Mouse (Mus musculus): ENCODE measurements around the gene Tubgcp5.

DNA sequence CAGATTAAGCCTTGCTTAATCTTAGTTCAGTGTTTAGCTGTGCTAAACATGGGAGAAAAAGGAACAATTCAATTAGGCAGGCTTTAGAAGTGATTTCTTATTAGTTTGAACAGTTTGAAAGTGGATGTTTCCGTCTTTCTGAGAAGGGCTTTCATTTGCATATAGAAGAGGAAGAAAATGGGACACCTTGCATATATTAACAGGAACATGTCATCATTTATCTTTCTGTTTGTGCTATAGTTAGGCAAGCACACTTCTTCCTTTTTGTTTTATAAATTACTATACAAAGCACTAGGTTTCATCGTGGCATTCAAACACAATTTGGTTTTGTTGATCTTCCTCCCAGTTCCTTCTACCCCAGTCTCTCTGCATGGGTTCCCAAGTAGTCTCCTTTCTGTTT, 63.8 kb downstream of the Tubgcp5 start:
- no peak for TF ChIP-seq POLR2A (IDR thresholded peaks at IDR 0.05; ENCODE audit: insufficient read length, low read depth)
- no peak for TF ChIP-seq POLR2AphosphoS2 (IDR thresholded peaks at IDR 0.05; ENCODE audit: insufficient read length, low read depth)
- no peak for TF ChIP-seq REST (IDR thresholded peaks at IDR 0.05; ENCODE audit: insufficient read depth, insufficient read length)

Data from myocyte (in vitro differentiated cells).